Mouse (Mus musculus) lung, adult 2 months (tissue): ENCODE data around the gene Sh3bp5. TPM values are rescaled to one million over a fixed set of nuclear protein-coding genes. Genes with fewer than 3 reads are reported as not detected.
A peak's percentile ranks its signal among the peaks of the same experiment; 100 is the strongest.

Experiments used
- DNase-seq: peaks from one replicate; pipeline ENCODE4 v3.0.0; 2022
- H3K4me1 ChIP-seq: fragments of 200-500 bp; 2 replicates; pipeline ENCODE4 v1.6.1; 2011; ENCODE audit warnings: low read length; ENCODE audit not compliant: control insufficient read depth, insufficient read depth
- H3K4me3 ChIP-seq: fragments of 200-500 bp; replicated peaks from 2 replicates; pipeline ENCODE3; 2011; ENCODE audit warnings: low read depth, mild to moderate bottlenecking, control low read depth, low read length; ENCODE audit errors: extremely low read depth
- CTCF ChIP-seq: fragments of 200-500 bp; IDR thresholded peaks from 2 replicates; pipeline ENCODE4 v1.5.1; 2011; ENCODE audit warnings: mild to moderate bottlenecking, low read length, control low read depth; ENCODE audit not compliant: insufficient read depth
- POLR2A ChIP-seq: fragments of 200-500 bp; IDR thresholded peaks from 2 replicates; pipeline ENCODE4 v1.6.1; 2011; ENCODE audit warnings: low read depth, mild to moderate bottlenecking, control low read depth, low read length, borderline replicate concordance; ENCODE audit errors: extremely low read depth
- WGBS: fragments of 180-500 bp; shearing (Covaris S2); methylation state at CpG from one replicate; pipeline ENCODE4 v1.1.7; 2018; 5-methylcytosine and 5-hydroxymethylcytosine counted together
- polyA plus RNA-seq: library from polyadenylated mRNA; depleted of rRNA; stranded (reverse); fragments of >200 nt; gene quantifications from 2 replicates; pipeline ENCODE4 v1.2.3, GENCODE M21; 2012

Gene Sh3bp5
- polyA plus RNA-seq, 1 experiment: 50.1 TPM

DNA sequence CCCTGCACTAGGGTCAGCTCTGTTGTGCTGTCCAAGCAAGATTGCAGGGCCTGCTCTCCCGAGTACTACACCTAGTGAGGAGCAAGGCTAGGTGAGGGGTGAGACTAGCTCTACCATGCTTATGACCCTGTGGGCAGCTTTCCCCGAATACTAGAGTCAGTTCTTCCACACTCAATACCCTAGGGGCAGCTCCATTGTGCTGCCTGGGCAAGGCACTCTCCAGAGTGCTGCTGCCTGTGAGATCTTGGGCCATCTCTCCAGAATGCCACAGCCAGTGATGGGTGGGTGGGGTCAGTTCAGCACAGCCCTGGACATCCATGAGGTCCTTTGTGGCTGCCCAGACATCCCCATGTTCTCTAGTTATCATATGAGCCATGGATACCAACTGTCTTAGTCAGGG is 106.1 kb downstream of the Sh3bp5 start:
- Histone ChIP-seq H3K4me1 (no peaks in the 10 kb centered on the region), H3K4me3 (no peak overlapping the region)
- DNase-seq: no peak
- no peak for TF ChIP-seq CTCF
- TF ChIP-seq POLR2A: no peak
- 48% methylated on average over 2 of the region's 2 CpGs for WGBS

DNA sequence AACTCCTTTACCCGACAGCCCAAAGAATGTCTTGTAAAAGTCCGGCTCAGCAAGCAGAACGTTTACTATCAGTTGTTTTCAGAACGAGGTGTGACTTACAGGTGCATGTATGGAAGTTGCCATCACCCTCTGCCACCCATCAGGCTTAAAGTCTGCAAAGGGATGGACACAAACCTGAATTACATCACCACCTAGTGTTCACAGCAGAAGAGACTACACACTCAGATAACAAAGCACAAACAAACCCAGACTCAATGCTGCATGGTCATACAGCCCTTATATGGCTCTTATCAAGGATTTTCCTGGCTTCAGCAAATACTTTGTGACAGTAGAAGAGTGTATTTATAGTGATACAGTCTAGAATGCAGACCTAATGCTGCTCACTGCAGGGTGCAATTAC is 108.2 kb downstream of the Sh3bp5 start:
- TF ChIP-seq POLR2A: no peak
- no peak for TF ChIP-seq CTCF
- Histone ChIP-seq H3K4me3 (no peak overlapping the region), H3K4me1 (no peaks in the 10 kb centered on the region; the same call in 1 of the 2 replicates)
- WGBS: 52% methylated on average over 4 of the region's 4 CpGs
- DNase-seq: no peak

- DNase-seq: no peak
- no peak overlapping the region for H3K4me3 ChIP-seq
- no peaks in the 10 kb centered on the region; the same call in 1 of the 2 replicates for H3K4me1 ChIP-seq
- TF ChIP-seq CTCF: no peak
- TF ChIP-seq POLR2A: no peak
- 83% methylated on average over 1 of the region's 1 CpGs for WGBS
Observed at GRCm38 (mm10) chr14:31327196-31327595, 108.7 kb downstream of the Sh3bp5 start.

GRCm38 (mm10) chr14:31326770-31327169 is 109.1 kb downstream of the Sh3bp5 start:
- Histone ChIP-seq H3K4me1 (no peaks in the 10 kb centered on the region; the same call in 1 of the 2 replicates), H3K4me3 (no peak overlapping the region)
- 70% methylated on average over 7 of the region's 7 CpGs for WGBS
- TF ChIP-seq CTCF: no peak
- no peak for TF ChIP-seq POLR2A
- DNase-seq: no peak

- WGBS: 43% methylated on average over 5 of the region's 5 CpGs
- DNase-seq: no peak
- TF ChIP-seq CTCF (no peak), POLR2A (no peak)
- no peak overlapping the region for H3K4me3 ChIP-seq
- H3K4me1 ChIP-seq: no peaks in the 10 kb centered on the region; the same call in 1 of the 2 replicates
Observed at GRCm38 (mm10) chr14:31325551-31325950, 110.3 kb downstream of the Sh3bp5 start.

- no peak for DNase-seq
- no peaks in the 10 kb centered on the region; the same call in 1 of the 2 replicates for H3K4me1 ChIP-seq
- no peak overlapping the region for H3K4me3 ChIP-seq
- TF ChIP-seq POLR2A: no peak
- TF ChIP-seq CTCF: 0 out of 2 replicates have a peak, but pooled peaks have one; percentile 6
- WGBS: 71% methylated on average over 10 of the region's 10 CpGs
Observed at GRCm38 (mm10) chr14:31324851-31325250, 111.0 kb downstream of the Sh3bp5 start.

DNA sequence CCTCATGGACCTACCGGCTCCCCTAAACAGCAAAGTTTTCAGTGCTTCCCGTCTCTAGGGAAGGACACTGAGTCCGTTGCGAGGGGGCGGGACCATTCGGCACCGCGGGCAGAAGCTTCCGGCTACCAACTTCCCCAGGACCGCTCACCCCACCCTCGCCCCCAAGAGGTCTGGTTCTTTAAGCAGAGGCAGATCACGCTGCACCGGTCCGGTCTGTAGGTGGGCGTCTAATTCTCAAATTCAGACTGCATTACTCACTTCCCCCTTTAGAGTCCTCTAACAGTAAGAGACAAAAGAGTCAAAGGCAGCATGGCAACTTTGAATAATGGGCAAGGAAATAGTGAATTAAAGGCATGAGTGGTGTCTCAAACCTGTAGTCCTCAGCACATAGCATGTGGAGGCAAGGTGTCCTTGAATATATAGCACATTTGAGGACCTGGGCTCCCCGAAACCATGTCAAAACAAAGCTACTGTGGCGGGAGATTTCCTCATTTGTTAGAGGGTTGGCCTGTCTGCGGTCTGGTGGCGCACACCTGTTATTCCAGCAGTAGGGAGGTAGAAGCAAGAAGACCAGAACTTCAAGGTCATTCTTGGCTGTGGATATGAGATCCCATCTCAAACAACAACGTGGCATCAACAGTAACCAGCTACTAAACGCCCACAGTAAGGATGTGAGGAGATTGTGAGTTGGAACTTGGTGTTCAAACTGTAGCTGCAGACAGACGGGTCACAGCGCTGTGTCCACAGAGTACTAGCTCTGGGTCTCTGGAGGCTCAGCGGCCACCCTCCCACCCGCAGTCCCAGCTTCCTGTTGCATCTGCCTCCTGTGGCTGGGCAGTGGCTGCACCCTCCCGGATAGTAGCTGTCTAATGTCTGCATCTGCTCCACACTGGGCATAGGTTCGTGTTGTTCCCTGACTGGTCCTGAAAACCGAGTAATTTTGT is 111.8 kb downstream of the Sh3bp5 start, which contains the start of gene Dnah1:
Gene Dnah1 (minus strand): TSS at position 48 of the 944 bp plus-strand sequence.
- whole genome bisulfite sequencing: 21% methylated on average over 28 of the region's 28 CpGs
- peak within 1 kb of the TSS; percentile 35 for H3K4me3 ChIP-seq
- DNase-seq: peak; percentile 34

GRCm38 (mm10) chr14:31323189-31323588 is 112.7 kb downstream of the Sh3bp5 start:
- 68% methylated on average over 4 of the region's 4 CpGs for WGBS
- Histone ChIP-seq H3K4me1 (no peaks in the 10 kb centered on the region; the same call in 1 of the 2 replicates), H3K4me3 (peak overlapping the region; percentile 4)
- DNase-seq: no peak
- TF ChIP-seq CTCF: no peak
- TF ChIP-seq POLR2A: no peak

More for the DNA sequence above, 111.8 kb downstream of the Sh3bp5 start, which contains the start of gene Dnah1:
- H3K4me1 ChIP-seq: no peaks in the 10 kb centered on the region; the same call in 1 of the 2 replicates
- TF ChIP-seq POLR2A: no peak
- no peak for TF ChIP-seq CTCF

DNA sequence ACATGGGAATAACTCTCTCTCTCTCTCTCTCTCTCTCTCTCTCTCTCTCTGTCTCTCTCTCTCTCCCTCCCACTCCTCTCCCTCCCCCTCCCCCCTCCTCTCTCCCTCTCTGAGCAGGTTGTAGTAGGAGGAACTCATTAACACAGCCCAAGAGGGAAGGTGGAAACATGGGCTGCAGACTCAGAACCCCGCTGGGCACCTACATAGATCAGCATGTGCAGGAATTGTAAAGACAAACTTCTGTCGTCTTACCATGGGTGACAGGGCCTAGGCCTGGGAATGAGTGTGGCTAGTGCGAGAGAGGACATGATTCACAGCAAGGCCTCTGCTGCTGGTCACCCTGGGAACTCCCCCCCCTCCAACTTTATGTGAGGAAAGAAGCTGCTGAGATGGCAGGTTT is 113.7 kb downstream of the Sh3bp5 start:
- Histone ChIP-seq H3K4me3 (no peak overlapping the region), H3K4me1 (no peaks in the 10 kb centered on the region; the same call in 1 of the 2 replicates)
- DNase-seq: no peak
- TF ChIP-seq CTCF: no peak
- TF ChIP-seq POLR2A: no peak
- WGBS: 87% methylated on average over 3 of the region's 3 CpGs

- Histone ChIP-seq H3K4me1 (no peaks in the 10 kb centered on the region; the same call in 1 of the 2 replicates), H3K4me3 (no peak overlapping the region)
- DNase-seq: no peak
- 87% methylated on average over 11 of the region's 11 CpGs for WGBS
- TF ChIP-seq POLR2A (no peak), CTCF (no peak)
Observed at GRCm38 (mm10) chr14:31321181-31321580, 114.7 kb downstream of the Sh3bp5 start.
